Mouse (Mus musculus) granulocyte monocyte progenitor cell, adult 5-6 weeks (primary cell): ENCODE results near the gene Rpl22. TPM values are rescaled to one million over a fixed set of nuclear protein-coding genes. Genes with fewer than 3 reads are reported as not detected.
A peak's percentile ranks its signal among the peaks of the same experiment; 100 is the strongest.

ENCODE experiments used
- ATAC-seq: replicated peaks from 2 replicates; pipeline ENCODE4 v1.8.0; 2016; ENCODE audit warnings: mild to moderate bottlenecking, moderate TSS enrichment, inconsistent platforms; ENCODE audit not compliant: poor library complexity, severe bottlenecking
- total RNA-seq, 2 experiments: library from RNA; stranded (forward) in 1 of 2; stranded (reverse) in 1 of 2; fragments of 200-712, 200-1000 nt in 1 of 2; fragments of >200 nt in 1 of 2; fragmentation: Nextera tagmentation in 1 of 2; gene quantifications; 2 replicates each; pipeline ENCODE4 v1.2.3; 2014 to 2017

Rpl22 gene
- total RNA-seq, 2 experiments from 2014 or later = 1,942 to 2,435 TPM

GRCm38 (mm10) chr4:152332952-152333351 lies 7.4 kb downstream of the Rpl22 start:
- peak; percentile 88 for ATAC-seq

DNA sequence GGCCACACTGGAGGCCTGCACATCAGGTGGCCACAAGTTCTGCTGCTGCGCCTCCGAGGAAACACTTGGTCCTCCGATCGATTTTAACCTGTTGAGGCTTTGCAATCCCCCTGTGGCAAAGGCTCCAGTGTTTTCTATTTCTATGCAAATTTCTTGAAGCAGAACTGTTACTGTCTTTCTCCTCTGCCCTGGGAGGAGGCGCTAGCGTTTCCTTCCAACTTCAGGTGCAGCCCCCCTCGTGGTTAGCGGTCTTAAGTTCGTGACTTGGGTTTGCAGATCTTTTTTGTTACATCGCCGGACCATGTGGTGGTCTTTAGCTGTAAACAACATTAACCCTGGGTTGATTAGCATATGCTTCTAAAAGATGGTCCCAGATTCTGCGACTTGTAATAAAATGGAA lies 8.0 kb downstream of the Rpl22 start:
- no peak for ATAC-seq

DNA sequence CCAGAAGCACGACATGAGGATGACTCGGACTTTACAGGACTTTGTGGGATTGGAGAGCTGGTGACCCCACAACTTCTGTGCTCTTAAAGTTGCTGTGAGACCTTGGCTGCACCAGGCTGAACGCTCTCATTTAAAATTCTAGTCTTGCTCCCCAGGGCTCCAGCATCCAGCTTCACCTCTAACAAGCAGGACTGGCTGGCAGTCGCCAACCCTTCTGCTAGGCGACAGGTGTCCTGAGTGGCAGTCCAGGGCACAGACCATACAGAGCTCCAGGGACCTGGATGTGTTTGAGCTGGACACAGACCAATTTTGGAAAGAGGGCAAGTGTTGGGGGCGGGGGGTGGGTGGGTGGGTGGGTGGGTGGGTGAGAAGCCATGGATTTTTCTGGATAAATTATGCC lies 12.2 kb downstream of the Rpl22 start:
- ATAC-seq = no peak

DNA sequence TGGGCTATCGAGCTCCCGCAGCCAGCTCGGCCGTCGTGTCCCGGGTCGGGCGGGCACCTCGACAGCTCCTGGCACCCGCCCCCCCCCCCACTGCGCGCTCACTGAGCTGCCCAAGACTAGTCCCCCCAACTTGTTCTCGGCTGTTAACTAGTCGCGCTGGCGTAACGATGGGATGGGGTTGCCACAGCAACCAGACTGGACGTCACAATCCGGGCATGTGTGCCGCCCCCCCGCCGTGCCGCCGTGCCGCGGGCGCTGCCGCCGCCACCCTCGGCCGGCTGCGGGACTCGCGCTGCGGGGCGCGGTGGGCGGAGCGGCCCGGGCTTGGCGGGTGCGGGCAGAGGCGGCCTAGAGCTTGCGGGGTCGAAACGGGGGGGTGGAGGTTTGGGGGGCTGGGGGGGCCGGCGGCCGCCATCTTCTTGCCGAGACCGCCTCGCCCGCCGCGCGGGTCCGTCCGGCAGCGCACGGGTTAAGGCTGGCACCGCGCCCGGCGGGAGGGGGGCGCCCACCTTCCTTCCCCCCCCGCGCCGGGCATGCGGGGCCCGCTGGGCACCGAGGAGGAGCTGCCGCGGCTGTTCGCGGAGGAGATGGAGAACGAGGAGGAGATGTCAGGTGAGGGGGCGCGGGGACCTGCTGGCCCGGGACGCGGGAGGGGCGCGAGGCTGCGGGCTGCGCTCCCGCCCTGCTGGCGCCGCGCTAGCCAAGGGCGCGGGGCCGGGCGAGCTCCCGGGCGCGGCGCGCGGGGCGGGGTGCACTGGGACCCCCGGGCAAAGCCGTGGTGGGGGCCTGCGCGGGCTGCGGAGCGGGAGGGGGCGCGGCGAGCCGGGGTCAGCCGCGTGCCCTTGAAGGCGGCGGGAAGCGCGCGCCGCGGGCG lies 13.1 kb downstream of the Rpl22 start, which contains the start of gene Chd5:
Gene Chd5 (plus strand): TSS at position 233 of the 874 bp plus-strand sequence.
- no peak for ATAC-seq

GRCm38 (mm10) chr4:152339293-152339790 lies 13.8 kb downstream of the Rpl22 start:
- ATAC-seq = no peak

DNA sequence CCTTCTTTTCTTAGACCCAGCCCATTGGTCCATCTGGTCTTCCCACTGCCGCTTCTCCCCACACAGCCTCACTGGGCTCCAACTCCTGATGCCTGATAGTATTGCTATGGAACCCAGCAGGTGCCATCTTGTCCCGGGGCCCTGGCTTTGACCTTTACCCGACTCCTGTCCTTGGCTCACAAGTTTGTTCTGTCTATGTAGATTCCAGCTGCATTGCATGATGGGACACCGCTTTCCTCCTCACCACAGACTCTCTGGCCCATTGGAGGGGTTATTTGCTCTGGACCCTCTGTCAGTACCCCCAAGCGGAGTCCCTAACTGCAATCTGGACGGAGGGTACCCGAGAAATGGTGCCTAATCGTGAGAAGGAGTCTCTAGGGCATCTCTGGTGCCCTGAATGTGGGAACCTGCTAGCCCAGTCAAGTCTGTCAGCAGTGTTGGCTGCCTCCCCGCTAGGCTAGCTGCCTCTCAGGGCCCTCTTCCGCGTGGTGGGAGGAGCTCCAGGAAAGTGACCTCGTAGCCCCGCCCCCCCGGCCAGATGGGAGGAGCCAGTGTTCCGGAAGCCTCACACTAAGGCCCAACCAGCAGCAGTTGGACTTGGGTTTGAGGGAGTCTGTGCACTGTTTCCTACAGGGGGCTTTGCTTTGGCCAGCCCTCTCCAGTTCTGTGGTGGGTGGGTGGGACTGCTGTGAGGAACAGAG lies 15.2 kb downstream of the Rpl22 start:
- peak; percentile 51 for ATAC-seq

DNA sequence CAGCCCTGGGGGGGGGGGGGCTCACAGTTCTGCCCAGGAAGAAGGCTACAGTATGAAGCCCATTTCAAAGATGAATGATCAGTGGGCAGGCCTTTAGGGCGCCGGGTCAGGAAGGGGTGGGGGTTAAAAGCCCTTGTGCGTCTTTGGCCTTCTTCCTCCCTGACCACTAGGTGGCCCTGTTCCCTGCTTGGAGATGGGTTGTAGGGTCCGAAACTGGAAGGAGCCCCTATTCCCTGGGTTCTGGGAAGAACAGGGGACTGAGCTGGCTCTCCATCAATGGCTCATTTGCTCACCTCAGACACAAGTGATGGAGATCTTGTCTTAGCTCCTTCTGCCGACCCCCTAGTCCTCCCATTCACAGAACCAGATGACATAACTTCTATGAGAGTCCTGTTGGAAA lies 17.8 kb downstream of the Rpl22 start:
- ATAC-seq = peak; percentile 48

DNA sequence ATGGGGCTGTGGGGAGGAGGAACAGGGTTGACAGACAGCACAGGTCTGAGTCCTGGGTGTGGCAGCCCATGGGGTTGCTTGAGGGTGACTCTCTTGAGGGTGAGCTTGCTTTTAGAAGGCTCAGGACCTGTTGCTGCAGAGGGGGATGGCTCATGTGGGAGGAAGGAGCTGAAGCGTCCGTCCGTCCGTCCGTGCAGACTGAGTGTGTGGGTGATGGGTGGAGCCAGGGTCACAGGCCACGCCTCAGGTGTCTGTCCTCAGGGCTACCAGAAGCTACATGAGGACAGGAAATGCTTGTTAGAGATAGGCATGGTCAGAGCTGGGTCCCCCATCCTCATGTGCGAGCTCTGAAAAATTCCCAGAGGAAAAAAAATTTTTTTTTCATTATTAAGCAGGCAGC lies 19.1 kb downstream of the Rpl22 start:
- peak; percentile 12; the same call in 1 of the 2 replicates for ATAC-seq

DNA sequence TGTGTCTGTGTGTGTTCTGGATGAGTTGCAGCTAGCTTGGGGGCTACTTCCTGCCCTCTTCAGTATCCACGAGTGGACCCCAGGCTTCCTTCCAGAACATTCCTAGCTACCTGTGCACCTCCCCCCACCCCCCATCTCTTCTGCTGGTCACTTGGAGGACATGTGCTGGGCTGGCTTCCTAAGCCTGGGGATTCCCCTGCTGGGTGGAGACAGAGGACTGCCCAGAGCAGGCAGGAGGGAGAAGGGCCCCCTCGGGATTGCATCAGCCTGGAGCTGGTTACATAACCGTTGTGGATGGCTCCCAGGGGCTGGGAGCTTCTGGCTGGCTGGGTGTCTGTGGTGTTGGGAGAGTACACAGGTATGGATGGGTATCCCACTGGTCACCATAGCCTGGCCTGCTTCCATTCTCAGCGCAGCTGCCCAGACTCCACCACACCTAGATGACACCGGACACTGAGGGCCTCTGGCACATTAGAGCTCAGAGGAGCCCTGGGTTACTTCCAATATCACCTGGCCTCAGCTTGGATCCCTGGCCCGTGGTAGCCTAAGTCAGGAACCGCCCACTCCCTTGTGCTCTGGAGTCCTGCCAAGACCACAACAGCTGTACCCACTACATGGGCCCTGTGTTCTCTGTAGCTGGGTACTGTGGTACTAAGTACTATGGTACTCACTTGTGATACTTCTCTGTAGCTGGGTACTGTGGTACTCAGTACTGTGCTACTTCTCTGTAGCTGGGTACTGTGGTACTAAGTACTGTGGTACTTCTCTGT lies 19.8 kb downstream of the Rpl22 start:
- ATAC-seq = peak; percentile 74

DNA sequence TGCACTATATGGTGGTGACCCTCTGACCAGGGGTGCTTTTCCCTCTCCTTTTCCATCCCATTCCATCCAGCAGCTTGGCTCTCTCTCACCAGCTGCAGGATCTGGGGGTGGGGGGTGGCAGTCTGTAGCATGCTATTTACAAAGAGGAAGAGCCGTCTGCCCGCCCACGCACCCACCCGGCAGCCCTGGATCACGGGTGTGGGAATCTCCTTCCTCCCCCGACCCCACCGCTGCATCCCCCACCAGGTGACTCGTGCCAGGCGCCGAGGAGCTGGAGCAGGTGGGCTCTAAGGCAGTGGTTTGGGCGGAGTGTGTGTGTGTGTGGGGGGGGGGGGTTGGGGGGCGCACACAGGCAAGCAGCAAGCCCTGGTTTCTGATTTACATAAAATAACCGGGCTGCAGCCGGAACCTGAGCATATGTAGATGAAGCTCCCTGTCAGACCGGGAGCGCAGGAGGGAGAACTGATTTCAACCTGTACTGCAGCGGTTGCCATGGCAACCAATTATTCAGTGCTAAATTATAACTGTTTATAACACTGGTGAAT lies 24.4 kb downstream of the Rpl22 start:
- ATAC-seq = no peak

GRCm38 (mm10) chr4:152350722-152351421 lies 25.3 kb downstream of the Rpl22 start:
- ATAC-seq = no peak

DNA sequence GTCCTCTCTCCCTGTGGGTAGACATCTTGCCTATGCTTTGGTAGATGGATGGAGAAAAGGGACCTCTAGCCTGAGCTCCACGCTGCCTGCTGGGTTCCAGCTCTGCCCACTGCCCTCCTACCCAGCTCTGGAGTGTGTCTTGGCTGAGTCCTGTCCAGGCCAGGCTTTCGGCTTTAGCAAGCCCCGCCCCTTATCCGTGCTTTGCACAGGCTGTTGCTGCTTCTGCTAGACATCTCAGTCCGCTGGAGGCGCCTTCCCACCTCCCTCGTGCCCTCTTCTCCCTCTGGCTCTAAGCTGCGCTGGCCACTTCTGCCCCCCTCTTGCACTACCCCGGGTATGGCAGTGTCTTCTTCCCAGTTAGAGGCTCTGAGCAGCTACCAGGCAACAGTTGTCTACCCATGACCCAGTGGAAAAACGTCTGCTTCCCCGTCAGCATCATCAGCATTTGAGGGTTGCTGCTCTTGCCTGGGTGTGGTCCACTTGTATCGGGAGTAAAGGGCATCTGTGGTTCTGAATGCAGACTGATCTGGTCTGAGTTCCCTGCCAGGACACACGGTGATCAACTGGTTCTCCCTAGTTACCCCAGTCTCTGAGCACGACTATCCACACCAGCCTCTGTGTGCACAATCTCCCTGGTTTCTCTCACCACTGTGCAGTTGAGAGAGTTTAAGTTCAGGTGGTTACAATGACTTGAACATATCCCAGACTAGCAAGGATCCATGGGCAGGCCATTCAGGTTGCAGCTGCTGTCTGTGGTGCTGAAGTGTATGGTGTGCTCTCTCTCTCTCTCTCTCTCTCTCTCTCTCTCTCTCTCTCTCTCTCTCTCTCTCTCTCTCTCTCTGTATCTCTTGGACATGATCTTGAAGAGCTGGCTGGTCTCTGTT lies 26.1 kb downstream of the Rpl22 start:
- peak; percentile 36; the same call in 1 of the 2 replicates for ATAC-seq

- peak; percentile 60 for ATAC-seq
Measured at GRCm38 (mm10) chr4:152353886-152354637, 28.5 kb downstream of the Rpl22 start.

DNA sequence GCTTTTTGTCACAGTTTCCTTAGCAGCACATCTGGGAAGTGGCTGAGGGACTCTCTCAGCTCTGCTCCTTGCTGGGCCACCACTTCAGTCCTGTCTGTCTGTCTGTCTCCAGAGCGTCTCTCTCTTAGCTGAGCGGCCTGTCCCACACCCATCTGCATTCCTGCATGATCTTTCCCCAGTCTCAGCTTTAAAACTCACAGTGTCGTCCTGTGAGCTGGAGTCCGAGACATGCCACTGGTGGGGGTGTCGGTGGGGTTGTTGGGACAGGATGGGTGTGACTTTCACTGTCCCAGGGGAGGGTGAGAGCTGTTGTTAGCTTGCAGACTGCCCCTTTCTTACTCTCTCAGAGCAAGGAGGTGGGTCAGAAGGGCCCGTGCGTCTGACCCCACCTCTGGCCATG lies 30.1 kb downstream of the Rpl22 start:
- ATAC-seq = no peak

DNA sequence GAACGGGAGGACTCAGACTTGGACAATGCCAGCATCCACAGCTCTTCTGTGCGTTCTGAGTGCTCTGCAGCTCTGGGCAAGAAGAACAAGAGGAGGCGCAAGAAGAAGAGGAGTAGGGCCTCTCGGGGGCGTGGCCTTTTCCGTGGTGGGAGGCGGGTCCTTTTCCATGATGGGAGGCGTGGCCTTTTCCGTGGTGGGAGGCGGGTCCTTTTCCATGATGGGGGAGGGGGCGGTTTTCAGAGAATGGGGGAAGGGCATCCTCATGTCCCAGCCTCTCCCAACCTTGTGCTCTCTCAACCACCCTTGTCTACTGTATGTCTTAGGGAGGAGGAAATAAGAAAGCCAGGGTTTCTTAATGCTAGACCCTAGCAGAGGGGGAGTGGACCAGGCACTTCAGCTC lies 34.2 kb downstream of the Rpl22 start:
- no peak for ATAC-seq

DNA sequence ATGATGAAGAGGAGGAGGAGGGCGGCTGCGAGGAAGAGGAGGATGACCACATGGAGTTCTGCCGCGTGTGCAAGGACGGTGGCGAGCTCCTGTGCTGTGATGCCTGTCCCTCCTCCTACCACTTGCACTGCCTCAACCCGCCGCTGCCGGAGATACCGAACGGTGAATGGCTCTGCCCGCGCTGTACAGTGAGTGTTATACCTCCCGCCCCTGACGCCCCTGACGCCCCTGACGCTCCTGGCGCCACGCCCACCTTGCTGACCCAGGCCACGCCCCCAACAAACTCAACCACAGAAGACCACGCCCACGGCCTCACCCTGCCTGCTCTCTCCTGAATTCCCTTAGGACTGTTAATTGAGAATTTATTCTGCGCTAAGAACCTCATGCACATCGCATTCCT lies 35.3 kb downstream of the Rpl22 start:
- peak; percentile 67 for ATAC-seq

GRCm38 (mm10) chr4:152362180-152362579 lies 36.6 kb downstream of the Rpl22 start:
- ATAC-seq = peak; percentile 82

- no peak for ATAC-seq
Measured at GRCm38 (mm10) chr4:152365228-152365627, 39.7 kb downstream of the Rpl22 start.
